Mouse (Mus musculus) hindbrain, embryonic 11.5 days (tissue): ENCODE results near the gene Hcfc1. TPM values are rescaled to one million over a fixed set of nuclear protein-coding genes. Genes with fewer than 3 reads are reported as not detected.

ENCODE experiments used
- ATAC-seq: fragments of 200-750 bp; cut with Nextera tagmentation; 2 replicates; pipeline ENCODE4 v1.8.0; 2017; ENCODE audit warnings: mild to moderate bottlenecking, moderate TSS enrichment, moderate library complexity; ENCODE audit not compliant: low FRiP score
- DNase-seq: peaks from one replicate; pipeline ENCODE4 v3.0.0-alpha.2; 2015; ENCODE audit warnings: low spot score
- H3K27ac ChIP-seq: fragments of 300-500 bp; sonication (generic); 2 replicates; pipeline ENCODE4 v1.5.1; 2014; ENCODE audit warnings: mild to moderate bottlenecking, low read depth, low read length
- H3K27me3 ChIP-seq: fragments of 300-500 bp; sonication (generic); 2 replicates; pipeline ENCODE4 v1.6.1; 2014; ENCODE audit warnings: mild to moderate bottlenecking, low read length, moderate library complexity, mixed read lengths; ENCODE audit not compliant: control insufficient read depth, insufficient read depth
- H3K36me3 ChIP-seq: fragments of 300-500 bp; sonication (generic); 2 replicates; pipeline ENCODE4 v1.6.1; 2014; ENCODE audit warnings: mild to moderate bottlenecking, low read length, moderate library complexity, mixed read lengths; ENCODE audit not compliant: control insufficient read depth, insufficient read depth
- H3K4me1 ChIP-seq: fragments of 300-500 bp; sonication (generic); replicated peaks from 2 replicates; pipeline ENCODE4 v1.6.1; 2014; ENCODE audit warnings: low read length, mixed read lengths; ENCODE audit not compliant: control insufficient read depth, insufficient read depth
- H3K4me2 ChIP-seq: fragments of 300-500 bp; sonication (generic); replicated peaks from 2 replicates; pipeline ENCODE4 v1.6.1; 2014; ENCODE audit warnings: mild to moderate bottlenecking, low read depth, low read length
- H3K4me3 ChIP-seq: fragments of 300-500 bp; sonication (generic); 2 replicates; pipeline ENCODE4 v1.5.1; 2014; ENCODE audit warnings: low read depth, low read length
- H3K9ac ChIP-seq: fragments of 300-500 bp; sonication (generic); 2 replicates; pipeline ENCODE4 v1.6.1; 2014; ENCODE audit warnings: low read depth, low read length
- H3K9me3 ChIP-seq: fragments of 300-500 bp; sonication (generic); 2 replicates; pipeline ENCODE4 v1.6.1; 2016; ENCODE audit warnings: low read length; ENCODE audit not compliant: control insufficient read depth
- WGBS: fragments of 180-500 bp; shearing (Covaris S2); extraction: QIAGEN DNeasy Blood & Tissue Kit; methylation state at CpG from one replicate; pipeline ENCODE4 v1.1.7; 2014; 5-methylcytosine and 5-hydroxymethylcytosine counted together
- polyA plus RNA-seq: library from polyadenylated mRNA; unstranded; fragments of >200 nt; fragmentation: Nextera tagmentation; extraction: Ambion mirVana; gene quantifications from 2 replicates; pipeline ENCODE4 v1.2.1, GENCODE M21; 2014

Hcfc1 gene
- 72.9 and 77.2 TPM in 2 replicates for polyA plus RNA-seq

DNA sequence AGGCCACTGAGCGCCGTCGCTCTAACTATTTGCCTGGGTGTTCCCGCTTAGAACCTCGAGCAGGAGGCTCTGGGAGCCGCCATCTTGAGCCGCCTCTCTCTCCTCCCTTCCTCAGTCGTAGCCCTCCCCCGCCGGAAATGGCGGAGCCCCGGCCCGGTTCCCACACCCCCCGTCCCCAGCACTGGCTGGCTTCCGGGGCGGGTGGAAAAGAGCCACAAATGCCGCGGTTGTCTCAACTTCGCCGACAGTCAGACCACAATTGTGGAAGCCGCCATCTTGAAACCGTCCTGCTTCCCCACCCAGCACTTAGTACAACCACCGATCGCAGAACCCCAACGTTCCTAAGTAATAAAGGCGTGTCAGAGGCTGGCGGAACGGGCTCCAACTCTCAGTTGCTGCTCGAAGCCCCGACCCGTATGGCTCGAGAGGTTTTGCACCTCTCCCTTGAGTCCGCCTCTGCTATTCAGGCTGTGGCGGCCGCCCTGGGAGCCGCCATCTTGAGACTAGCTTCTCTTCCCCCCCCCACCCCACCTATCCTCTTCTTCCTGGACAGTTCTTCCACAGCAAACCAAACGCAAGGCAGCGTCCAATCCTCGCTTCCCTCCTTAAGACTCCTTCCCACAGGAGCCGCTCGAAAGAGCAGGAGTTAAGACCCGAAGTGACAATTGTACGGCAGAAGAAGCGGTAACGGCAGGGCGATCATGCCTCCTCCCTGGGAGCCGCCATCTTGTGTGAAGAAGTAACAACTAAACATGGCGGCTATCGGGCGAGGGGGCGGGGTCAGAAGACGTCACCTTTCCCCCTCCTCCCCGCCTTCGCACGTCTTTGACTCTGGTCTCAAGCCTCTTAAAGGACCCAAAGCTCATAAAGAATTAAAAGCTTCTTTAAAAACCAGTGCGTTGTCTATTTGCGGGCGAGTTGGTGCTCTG is at the start of gene Hcfc1:
Gene Hcfc1 (minus strand): TSS at position 110 of the 929 bp plus-strand sequence.
- peak within 1 kb of the TSS; percentile 97 for H3K27ac ChIP-seq
- DNase-seq (peak; percentile 82), ATAC-seq (peak; percentile 85)
- H3K9ac ChIP-seq, result peak within 1 kb of the TSS; percentile 80
- peak within 1 kb of the TSS; percentile 70 for H3K4me3 ChIP-seq
- peak within 1 kb of the TSS; percentile 55 for H3K4me2 ChIP-seq
- no peaks in the 10 kb centered on the region for H3K36me3 ChIP-seq
- no peaks in the 10 kb centered on the region for H3K9me3 ChIP-seq
- no peaks in the 10 kb centered on the region for H3K4me1 ChIP-seq
- WGBS, result 16% methylated on average over 52 of the region's 58 CpGs
- no peaks in the 10 kb centered on the region; the same call in 1 of the 2 replicates for H3K27me3 ChIP-seq

DNA sequence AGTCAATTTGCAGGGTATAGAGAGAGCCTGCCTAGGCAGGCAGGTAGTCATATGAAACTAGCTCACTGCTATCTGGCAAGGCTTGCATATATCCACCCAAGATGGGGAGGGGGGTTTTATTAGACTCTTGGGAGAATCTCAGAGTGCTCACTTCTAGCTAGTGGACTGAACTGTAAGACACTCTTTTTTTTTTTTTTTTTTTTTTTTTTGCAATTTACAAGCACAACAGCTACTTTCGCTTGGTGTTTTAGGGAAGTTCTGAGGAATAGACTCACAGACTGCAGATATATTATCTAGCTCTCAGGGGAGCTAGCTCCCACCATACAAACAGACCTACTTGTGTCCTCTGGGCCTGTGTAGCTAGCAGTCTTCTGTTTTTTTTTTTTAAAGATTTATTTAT is 48.4 kb upstream of the Hcfc1 start:
- Histone ChIP-seq H3K4me2 (no peak overlapping the region), H3K27me3 (no peaks in the 10 kb centered on the region), H3K9ac (no peak overlapping the region), H3K9me3 (no peaks in the 10 kb centered on the region), H3K4me3 (no peak overlapping the region), H3K36me3 (no peaks in the 10 kb centered on the region), H3K4me1 (no peaks in the 10 kb centered on the region), H3K27ac (no peak overlapping the region)
- no peak for ATAC-seq
- DNase-seq, result no peak
- 100% methylated on average over 1 of the region's 1 CpGs for WGBS

DNA sequence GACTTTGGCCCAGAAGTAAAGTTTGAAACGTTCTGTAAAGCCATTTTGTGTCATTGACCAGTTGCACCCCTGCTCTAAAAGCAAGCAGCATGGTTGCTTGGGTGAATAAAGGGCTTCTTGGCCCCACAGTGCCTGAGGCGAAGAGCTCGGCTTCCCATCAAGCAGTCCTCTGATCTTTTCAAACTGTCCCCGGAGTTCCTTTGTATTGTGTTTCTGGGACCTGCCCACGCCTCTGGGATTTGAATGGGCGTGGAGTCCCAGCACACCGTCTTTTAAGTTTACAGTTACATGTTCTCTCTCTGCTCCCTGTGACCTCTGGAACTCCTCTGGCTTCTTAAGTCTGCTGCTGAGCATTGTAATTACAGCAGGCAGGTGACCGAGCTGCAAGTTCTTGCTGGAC is 41.9 kb upstream of the Hcfc1 start:
- H3K4me1 ChIP-seq, result no peaks in the 10 kb centered on the region
- H3K9ac ChIP-seq, result no peak overlapping the region
- no peaks in the 10 kb centered on the region for H3K9me3 ChIP-seq
- DNase-seq (no peak), ATAC-seq (no peak)
- H3K27me3 ChIP-seq, result no peaks in the 10 kb centered on the region
- H3K4me3 ChIP-seq, result no peak overlapping the region
- no peaks in the 10 kb centered on the region for H3K36me3 ChIP-seq
- WGBS, result 26% methylated on average over 8 of the region's 8 CpGs
- no peak overlapping the region for H3K27ac ChIP-seq
- no peak overlapping the region for H3K4me2 ChIP-seq

DNA sequence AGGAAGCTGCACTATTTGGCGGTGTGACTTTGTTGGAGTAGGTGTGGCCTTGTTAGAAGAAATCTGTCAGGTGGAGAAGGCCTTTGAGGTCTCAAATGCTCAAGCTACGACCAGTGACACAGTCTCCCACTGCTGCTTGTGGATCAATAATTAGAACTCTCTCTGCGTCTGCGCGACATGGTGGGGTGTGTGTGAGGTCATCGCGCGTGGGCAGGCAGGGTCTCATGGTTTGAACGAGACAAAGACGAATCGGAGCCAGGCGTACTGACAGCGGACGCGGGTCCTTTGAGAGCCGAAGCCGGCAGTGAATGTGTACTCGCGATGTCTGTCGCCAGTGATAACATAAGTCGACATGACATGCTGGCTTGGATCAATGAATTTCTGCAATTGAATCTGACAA is 40.2 kb upstream of the Hcfc1 start:
- no peak overlapping the region for H3K4me3 ChIP-seq

DNA sequence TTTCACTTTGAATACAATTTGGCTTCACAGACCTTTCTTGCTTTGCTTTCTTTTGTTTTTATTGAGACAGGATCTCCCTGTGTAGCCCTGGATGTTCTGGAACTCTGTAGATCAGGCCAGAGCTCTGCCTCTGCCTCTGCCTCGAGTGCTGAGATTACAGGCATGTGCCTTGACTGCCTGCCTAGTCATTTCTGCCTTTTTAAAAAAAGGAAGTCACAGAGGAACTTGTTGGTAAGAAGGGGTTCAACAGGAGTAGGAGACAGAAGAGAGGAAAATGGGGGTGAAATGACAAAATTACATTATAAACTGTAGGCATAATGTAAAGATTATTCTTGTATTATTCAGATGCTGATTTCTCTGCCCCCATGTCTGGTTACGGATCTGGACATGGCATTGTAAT is 37.5 kb upstream of the Hcfc1 start:
- Histone ChIP-seq H3K27ac (no peak overlapping the region), H3K36me3 (no peaks in the 10 kb centered on the region), H3K4me1 (no peaks in the 10 kb centered on the region), H3K27me3 (no peaks in the 10 kb centered on the region), H3K9ac (no peak overlapping the region), H3K9me3 (no peaks in the 10 kb centered on the region), H3K4me2 (no peak overlapping the region), H3K4me3 (no peak overlapping the region)
- ATAC-seq, result no peak
- WGBS, result 62% methylated on average over 2 of the region's 2 CpGs
- no peak for DNase-seq

More for the DNA sequence above, 40.2 kb upstream of the Hcfc1 start:
- Histone ChIP-seq H3K4me2 (no peak overlapping the region), H3K27ac (no peak overlapping the region), H3K9ac (no peak overlapping the region), H3K27me3 (no peaks in the 10 kb centered on the region), H3K9me3 (no peaks in the 10 kb centered on the region), H3K36me3 (no peaks in the 10 kb centered on the region), H3K4me1 (no peaks in the 10 kb centered on the region)
- 75% methylated on average over 21 of the region's 21 CpGs for WGBS
- ATAC-seq (no peak), DNase-seq (no peak)

DNA sequence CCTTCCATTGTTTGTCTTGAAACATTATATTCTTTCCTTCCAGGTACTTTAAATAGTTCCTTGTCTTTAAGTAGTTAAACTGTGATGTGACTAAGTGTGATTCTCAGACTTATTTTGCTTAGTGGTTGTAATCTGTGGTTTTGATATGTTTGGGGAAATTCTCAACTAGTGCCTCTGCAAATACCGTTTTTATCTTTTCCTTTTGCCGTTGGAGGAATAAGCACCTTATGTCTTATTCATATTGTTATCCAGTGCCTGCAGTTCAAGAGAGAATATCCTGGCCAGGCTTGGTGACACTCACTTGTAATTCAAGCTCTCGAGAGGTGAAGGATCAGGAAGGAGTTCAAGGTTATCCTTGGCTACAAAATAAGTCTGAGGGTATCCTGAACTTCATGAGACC is 34.9 kb upstream of the Hcfc1 start:
- Histone ChIP-seq H3K36me3 (no peaks in the 10 kb centered on the region), H3K4me2 (no peak overlapping the region), H3K27ac (no peak overlapping the region), H3K4me1 (no peaks in the 10 kb centered on the region), H3K27me3 (no peaks in the 10 kb centered on the region), H3K9ac (no peak overlapping the region), H3K9me3 (no peaks in the 10 kb centered on the region), H3K4me3 (no peak overlapping the region)
- no peak for ATAC-seq
- no peak for DNase-seq
- 80% methylated on average over 3 of the region's 3 CpGs for WGBS

DNA sequence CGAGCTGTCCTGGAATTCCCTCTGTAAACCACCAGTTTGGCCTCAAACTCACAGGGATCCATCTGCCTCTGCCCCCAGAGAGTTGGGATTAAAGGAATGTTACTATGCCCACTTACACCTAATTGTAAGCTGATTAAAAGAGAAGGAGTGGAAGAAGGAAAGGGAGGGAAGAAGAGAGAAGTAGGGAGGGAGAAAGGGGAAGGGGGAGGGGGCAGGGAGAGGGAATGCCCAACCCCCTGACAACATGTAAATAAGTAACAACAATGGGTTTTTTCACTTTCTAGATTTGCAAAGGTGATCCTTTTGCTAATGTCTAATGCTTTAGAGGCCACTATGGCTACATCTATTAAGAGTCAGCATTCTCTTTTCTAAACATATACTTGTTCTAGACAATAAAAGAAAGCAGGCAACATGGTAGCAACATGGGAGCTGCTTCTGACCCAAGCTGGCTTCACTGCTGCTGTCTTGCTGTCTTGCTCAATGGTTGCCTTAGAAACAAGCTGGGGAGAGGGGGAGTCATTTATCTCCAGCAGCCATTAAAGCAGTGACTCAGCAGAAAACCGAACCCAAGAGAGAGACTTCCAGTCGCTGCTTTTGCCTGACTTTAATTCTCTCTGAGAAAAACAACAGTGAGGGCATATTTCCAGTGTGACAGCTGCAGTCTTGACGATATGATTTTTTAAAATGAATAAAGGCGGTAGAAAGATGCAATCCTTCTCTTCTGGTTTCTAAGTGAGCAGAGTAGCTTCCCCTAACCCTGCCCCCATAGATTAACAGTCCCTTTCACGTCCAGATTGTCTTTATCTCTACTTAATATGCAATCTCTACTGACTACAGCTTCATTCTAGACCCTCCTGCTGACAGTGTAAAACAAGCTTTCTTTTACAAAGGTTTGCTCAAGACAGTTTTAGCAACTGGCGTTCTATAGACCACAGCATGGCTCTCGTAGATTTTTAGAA is 33.0 kb upstream of the Hcfc1 start:
- Histone ChIP-seq H3K9me3 (no peaks in the 10 kb centered on the region), H3K4me3 (no peak overlapping the region), H3K4me1 (no peaks in the 10 kb centered on the region), H3K9ac (no peak overlapping the region), H3K4me2 (0 out of 2 replicates have a peak overlapping the region, but pooled peaks have one; percentile 6), H3K27me3 (no peaks in the 10 kb centered on the region), H3K27ac (peak overlapping the region; percentile 62), H3K36me3 (no peaks in the 10 kb centered on the region)
- DNase-seq (peak; percentile 58), ATAC-seq (peak; percentile 87)
- WGBS, result 33% methylated on average over 8 of the region's 8 CpGs

DNA sequence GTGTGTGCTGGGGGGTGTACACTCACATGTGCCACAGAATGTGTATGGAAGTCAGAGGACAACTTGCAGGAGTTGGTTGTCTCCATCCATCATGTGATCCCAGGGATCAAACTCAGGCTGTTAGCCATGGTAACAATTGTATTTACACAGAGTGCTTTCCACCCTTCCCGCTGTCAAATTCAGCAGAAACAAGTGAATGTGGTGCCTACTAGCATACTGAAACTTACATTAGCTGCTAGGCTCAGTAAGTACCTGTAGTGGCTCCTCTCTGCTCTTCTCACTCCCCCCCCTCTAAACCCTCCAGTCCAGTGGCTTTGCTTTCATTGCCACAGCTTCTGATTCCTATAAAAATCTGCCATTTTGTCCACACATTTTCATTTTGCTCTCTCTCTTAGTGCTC is 11.6 kb upstream of the Hcfc1 start:
- Histone ChIP-seq H3K9me3 (no peaks in the 10 kb centered on the region), H3K4me3 (no peak overlapping the region), H3K36me3 (no peaks in the 10 kb centered on the region), H3K9ac (no peak overlapping the region), H3K4me1 (no peaks in the 10 kb centered on the region), H3K4me2 (no peak overlapping the region), H3K27me3 (no peaks in the 10 kb centered on the region), H3K27ac (no peak overlapping the region)
- DNase-seq (no peak), ATAC-seq (no peak)
- WGBS, result 78% methylated on average over 1 of the region's 1 CpGs
